Mouse (Mus musculus): Measurements from ENCODE around the gene Shroom1.

GRCm38 (mm10) chr11:53495417-53495816 is 38.4 kb downstream of the Shroom1 start:
- TF ChIP-seq MYOD1 (IDR thresholded peaks at IDR 0.05; ENCODE audit: control insufficient read depth, insufficient read length, low read depth) (no peak), USF1 (IDR thresholded peaks at IDR 0.05; ENCODE audit: low read depth) (no peak)
